Mouse (Mus musculus) lung, adult 18-20 months (tissue): Measurements from ENCODE around the gene Cnot8.
"Not testable (repeated sequence)": the region's sequence is repeated elsewhere in the genome, so short reads cannot be mapped to it uniquely, and the experiment has no call there.

Experiments
- DNase-seq, 2 experiments: peaks; one replicate each; pipeline ENCODE4 v3.0.0; 2022; ENCODE audit warnings: mixed read lengths in 2 of 2

Gene Cnot8

DNA sequence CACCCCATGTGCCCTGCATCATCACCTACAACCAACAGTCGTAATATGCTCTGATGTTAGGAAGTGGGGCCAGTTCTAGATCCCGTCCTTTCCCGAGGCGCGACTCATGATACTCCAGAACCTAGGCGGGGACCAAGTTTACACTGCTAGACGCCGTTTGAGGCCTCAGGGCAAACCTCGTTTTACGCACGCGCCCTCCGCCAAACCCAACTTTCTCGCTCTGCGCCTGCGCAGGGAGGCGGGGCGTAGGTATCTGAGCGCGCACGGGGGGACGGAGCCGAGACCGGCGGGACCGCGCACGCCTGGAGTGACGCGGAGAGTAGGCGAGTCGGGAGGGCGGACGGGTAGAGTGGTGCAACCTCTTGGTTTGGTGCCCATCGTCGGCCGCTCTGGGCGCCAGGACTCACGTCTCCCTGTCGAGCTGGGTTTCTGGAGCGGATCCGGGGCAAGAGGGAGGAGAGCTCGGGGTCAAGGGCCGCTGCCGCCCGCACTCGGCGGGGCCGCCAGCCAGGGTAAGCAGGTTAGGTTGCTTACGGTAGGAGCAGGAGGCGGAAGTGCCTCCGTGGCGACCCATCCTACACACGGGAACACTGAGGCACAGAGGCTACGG is at the start of gene Cnot8:
Cnot8 (plus strand) TSS at position 457 of the 610 bp plus-strand sequence.
- DNase-seq: peak; percentile 99

DNA sequence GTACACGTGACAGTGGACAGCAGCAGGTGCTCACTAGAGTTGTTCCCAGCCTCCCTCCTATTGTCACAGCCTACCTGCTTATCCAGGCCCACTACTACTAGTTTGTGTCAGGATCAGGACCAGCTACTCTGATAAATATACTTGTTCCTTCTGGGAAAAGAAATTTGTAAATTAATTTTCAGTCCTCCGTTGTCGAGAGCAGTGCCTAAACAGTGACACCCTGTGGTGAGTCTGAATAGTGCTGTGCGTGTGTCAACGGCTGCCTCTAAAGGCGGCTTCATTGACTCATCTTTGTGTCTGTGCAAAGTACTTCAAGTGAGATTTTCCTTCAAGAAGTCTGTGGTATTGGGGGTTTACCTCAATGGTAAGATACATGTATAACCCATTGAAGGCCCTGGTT is 46.5 kb upstream of the Cnot8 start:
- peak in 1 of 2 experiments; percentile 20 for DNase-seq

DNA sequence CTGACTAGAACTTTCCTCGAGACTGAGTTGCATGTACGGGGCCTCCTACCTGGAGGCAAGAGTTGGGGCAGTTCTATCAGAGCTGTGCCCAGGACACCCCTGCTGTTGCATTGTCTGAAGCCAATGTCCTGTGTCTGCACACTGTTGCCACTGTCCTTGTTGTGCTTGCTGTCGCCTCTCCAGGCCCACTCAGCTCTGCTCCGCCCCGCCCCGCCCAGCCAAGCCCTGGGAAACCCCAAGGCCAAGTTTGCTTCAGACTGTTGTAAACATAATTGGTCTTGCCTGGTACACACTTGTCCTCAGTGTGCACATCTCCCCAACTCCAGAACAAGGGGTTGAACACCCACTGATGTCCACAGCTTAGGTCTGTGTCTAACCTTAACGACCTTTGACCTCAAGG is 44.2 kb upstream of the Cnot8 start:
- DNase-seq: peak in 1 of 2 experiments; percentile 27

DNA sequence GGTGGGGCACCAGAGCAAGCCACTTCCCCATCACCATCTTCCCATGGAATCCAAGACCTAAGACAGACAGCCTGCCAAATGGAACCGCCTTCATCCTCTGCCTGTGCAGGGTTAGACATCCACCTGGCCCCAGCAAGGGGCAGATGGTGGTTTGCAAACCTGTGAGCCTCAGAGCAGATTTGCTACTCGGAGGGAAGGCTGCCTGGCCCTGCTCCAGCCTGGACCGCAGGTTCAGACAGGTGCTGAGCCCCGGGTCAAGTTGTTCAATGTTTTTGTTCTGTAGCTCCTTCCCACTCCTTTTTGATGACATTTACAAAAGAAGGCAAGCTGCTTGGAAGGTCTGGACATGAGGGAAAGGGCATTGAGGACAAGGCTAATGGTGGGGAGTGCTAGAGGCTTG is 42.7 kb upstream of the Cnot8 start:
- not testable (repeated sequence) for DNase-seq

DNA sequence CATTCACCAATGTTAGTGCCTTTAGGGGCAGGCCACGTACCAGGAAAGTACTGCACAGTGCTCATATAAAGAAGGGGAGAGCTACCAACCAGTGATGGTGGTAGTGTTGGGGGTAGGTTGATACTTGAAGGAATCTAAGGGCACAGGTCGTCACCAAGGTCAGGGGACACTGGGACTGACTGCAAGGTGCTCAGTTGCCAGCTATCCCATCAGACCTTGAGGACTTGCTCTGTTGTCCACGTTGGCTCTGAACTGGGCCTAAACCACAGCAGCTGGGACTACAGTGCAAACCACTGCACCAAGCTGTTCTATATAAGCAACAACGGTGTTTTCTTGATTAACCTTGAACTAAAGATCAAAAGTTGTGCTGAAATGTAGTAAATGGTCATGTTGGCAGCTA is 41.4 kb upstream of the Cnot8 start:
- no peak for DNase-seq

DNA sequence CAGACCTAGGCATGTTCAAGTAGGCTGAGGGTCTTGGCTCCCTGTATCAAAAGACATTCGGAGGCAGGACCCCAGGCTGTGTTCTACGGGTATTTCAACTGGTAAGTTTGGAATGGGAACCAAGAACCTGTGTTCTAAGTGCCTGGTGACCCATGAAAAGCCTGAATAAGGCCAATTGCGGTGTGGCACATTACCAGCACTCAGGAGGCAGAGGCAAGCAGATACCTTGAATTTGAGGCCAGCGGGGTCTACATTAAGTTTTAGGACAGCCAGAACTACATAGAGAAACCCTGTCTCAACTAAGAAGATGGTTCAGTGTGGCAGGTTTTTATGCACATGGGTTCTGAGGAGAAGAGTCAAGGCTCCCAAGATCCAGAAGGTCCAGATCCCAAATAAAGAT is 38.9 kb upstream of the Cnot8 start:
- no peak for DNase-seq

DNA sequence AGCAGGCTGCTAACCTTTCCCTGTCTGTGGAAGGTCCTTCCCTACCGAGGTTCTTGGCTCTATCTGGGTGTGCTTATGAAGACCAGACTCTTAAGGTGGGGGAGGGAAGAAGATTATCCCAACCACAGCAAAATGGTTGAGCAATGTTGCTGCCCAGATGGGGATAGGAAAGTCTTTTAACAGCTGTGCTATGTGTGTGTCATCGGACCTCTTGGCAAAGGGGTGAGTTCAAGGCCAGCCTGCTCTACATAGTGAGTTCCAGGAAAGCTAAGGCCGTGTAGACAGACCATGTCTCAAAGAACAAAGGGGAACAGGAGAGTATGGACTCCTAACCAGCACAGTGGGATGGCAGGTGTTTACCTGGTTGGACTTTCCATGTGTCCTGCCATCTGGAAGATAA is 31.0 kb upstream of the Cnot8 start:
- no peak for DNase-seq

DNA sequence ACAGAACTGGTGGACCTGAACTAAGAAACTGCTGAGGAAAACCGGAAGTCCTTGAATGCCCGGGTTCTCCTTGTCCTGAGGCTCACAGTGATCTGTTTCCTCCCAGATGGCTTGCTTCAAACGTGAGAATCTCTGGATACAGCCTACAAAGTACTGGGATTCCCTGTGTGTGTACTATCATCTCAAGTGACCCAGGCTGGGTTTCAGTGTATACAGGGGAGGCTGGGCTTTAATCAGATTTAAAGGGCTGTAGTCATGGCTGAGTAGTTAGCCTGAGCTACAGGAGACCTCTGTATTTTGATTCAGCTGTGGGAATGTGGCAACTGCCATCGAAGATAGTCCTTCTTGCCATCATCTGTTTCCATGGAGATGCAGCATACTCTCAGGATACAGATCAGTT is 26.7 kb upstream of the Cnot8 start:
- no peak for DNase-seq

DNA sequence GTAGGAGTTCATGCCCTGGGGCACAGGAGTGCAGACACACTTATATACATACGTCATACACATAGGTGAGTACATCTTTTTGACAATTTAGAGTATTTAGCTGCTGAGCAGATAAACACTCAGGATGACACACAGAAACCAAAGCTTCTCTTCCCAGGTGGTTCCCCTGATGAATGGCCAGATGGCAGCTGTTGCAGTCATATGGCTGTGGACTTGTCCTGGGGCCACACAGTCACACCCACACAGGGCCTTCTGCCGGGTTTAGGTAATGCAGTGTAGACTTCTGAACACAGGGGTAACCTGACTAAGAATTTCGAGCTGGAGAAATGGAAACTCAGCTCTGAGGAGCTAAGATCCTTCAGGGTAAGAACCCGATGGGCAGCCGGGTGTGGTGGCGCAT is 22.2 kb upstream of the Cnot8 start:
- DNase-seq: no peak

DNA sequence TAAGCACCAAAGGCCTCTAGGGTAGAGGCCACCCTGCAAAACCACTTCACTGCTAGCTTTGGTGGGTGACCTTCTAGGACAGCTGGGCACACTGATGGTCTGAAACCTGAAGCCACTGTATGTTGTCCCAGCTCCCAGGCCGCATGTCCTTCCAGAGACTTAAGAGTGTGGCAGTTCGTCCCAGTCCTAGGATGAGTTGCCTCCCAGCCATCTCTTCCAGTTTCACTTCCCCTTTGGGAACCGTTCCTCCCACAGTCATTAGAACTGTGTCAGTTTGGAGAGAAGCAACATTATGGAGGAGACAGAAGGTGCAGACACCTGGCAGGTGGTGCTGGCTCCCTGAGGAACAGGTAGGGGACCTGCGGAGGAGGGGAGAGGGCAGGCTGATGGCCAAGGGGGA is 11.4 kb upstream of the Cnot8 start:
- DNase-seq: peak; percentile 12 to 20

DNA sequence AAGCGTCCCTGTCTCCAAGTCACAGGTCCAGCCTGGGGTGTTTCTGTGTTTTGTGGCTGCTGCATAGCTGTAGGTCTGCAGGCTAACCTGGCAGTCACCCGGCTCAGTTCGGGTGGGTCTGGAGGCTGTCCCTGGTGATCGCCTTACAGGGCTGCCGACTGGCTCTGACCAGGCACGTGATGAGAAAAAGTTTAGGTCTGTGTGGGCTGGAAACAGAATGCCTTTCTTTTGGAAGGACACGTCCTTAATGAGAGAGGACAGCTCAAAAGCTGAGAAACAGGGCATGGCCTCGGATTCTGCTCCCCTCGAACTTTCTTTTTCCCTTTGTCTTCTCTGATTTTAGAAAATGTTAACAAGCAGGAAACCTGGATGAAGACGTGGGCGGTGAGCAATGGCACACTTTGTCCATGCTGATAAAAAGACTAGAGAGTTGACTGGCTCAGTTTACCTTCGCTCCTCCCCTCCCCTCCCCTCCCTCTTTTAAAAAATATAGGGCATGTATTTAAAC is 10.9 kb upstream of the Cnot8 start, which contains the start of gene Gm12248:
Gm12248 (minus strand) TSS at position 114 of the 508 bp plus-strand sequence.
- peak; percentile 43 to 50 for DNase-seq

DNA sequence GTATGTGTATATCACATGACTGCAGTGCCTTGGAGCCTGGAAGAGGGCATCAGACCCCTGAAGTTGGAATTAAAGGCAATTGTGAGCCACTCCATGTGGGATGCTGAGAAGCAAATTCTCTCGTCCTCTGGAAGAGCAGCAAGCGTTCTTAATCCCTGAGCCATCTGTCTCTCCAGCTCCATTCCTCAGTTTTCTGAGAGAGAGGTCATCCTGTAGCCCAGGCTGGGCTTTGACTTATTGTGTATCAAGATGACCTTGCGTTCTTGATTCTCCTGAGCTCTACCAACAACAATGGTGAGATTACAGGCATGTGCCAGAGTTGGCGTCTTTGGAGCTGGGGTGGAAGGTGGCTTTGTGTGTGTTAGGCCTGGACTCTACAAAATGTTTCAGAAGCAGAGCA is 9.2 kb upstream of the Cnot8 start:
- no peak for DNase-seq

DNA sequence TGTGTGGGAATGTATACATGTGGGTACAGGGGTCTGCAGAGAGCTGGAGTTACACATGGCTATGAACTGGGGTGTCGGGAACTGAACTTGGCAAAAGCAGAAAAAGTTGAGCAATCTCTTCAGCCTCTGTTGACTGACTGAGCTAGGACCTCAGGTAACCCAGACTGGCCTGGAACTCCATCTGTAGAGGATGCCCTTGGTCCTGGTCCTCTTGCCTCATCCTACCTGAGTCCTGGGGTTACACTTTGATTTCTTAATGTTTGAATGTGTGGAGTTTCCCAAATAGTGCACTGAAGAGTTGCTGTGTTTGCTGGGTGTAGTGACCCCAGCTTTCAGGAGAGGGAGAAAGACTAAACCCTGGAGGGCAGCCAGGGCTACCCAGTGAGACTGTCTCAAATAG is 8.4 kb upstream of the Cnot8 start:
- no peak for DNase-seq

DNA sequence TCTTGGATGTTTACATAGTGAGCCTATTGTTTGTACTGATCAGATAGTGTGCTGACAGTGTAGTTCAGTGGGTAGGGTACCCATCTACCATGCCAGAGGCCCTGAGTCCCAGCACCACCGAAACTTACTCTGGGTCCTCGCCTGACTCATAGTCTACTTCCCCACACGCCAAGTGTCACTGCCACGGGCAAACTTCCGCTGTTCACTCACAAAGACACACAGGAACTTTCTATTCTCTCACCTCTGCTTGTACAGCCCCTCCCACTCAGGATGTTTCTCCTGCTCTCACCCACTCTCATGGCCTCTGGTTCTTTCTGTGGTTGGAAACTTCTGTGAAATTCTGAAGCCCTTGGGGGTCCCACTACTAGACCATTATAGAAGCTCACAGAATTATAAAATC is 7.8 kb upstream of the Cnot8 start:
- peak in 1 of 2 experiments; percentile 14 for DNase-seq

DNA sequence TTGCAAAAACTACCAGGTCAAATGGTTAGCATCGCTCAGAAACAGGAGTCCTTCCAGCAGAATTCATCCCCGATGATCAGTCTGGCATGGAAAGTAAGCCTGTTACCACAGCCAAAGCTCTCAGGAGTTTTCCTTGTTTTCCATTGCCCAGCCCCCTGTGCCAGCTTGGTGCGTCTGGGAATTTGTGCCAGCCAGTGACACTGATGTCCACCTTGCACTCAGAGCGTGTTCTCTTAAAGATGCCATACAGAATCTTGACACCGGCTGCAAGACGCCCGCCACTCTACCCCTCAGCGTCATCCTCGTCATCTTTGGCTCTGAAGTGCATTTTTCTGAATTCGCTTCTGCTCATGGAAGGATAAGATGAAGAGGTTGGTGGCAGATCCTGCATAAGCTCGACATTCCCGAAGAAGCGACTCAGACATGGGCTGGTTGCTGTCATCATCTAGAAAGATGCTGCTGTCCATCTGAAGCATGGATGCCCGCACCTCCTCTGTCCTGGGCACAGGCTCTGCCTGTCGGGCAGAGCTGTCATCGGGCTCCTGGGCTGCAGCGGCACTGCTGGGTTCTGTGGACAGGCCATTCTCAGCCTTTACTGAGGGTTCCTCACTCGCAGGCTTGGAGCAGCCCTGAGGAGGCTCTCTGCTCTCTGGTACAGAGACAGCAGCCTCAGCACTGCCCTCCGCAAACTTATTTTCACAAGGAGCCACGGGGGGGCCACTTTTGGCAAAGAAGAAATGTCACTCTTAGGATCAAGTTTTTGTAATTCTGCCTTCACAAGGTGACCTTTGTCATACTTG is 6.9 kb upstream of the Cnot8 start:
- no peak for DNase-seq

DNA sequence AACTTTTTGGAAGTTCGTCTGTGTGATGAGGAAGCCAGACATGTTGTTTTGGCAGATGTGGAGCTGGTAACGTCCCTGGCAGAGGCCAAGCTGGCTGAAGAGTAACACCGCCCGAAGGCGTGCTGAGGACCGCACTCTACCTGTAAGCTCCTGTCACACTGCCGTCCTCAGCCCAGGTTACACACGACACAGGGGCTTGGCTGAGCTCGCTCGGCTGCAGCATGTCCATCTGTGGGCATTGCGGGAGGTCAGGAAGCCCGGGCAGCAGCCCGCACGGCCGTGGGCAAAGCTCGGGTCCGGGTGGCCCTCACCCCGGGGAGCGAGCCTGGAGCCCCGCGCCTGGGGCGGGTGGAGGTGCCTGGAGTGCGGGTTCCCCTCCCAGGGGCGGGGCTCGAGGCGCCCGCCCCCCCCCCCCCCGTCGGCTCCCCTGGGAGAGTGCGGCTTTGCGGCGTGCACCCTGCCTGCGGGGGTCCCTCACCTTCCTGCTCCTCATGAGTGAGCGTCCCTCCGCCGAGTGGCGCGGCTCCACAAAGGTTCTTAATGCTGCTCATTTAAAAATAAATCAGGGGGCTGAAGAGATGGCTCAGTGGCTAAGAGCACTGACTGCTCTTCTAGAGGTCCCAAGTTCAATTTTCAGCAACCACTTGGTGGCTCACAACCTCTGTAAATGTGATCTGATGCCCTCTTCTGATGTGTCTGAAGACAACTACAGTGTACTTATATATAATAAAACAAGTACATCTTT is 6.2 kb upstream of the Cnot8 start:
- DNase-seq: peak; percentile 15 to 18

DNA sequence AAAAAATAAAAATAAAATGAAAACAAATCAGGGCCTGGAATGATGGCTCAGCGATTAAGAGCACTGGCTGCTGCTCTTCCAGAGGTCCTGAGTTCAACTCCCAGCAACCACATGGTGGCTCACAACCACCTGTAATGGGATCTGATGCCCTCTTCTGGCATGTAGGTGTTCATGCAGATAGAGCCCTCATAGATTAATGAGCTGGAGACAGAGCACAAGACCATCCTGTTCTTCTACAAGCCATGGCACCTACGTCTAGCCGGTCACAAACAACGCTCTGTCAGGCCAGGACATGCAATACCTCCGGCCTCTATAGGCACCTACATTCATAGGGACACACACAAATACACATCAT is 5.6 kb upstream of the Cnot8 start:
- DNase-seq: peak in 1 of 2 experiments; percentile 5

DNA sequence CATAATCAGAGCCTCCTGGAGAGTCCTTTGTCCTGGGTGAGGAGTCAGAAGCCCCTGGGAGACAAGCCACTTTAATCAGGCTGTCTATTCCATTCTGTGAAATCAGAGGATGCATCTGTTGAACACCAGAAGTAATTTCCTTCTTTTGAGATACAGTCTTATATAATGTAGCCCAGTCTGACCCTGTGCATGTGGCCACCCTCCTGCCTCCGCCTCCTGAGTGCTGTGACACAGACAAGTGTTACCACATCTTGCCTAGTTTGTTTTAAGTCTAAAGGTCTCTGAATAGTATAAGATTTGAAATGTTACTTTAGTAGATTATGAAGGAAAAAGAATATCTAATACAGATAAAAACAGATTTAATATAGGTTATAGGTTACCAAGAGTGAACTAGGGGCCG is 3.9 kb upstream of the Cnot8 start:
- DNase-seq: no peak

DNA sequence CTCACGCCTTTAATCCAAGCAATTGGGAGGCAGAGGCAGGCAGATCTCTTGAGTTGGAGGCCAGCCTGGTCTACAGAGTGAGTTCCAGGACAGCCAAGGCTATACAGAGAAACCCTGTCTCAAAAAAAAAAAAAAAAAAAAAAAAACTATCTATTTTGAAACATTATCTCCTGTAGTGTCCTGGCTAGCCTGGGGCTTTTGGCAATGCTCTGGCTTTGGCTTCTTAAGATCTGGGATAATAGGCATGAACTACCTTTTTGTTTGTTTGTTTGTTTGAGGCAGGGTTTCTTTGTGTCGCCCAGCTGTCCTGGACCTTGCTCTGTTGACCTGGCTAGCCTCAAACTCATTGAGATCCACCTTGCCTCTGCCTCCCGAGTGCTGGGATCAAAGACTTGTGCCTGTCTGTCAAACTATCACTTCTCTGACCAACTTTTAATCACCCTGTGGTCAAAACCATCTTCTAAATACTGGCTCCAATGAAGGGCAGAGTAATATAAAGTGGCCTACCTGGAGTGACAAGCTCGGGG is 2.7 kb upstream of the Cnot8 start:
- DNase-seq: no peak

DNA sequence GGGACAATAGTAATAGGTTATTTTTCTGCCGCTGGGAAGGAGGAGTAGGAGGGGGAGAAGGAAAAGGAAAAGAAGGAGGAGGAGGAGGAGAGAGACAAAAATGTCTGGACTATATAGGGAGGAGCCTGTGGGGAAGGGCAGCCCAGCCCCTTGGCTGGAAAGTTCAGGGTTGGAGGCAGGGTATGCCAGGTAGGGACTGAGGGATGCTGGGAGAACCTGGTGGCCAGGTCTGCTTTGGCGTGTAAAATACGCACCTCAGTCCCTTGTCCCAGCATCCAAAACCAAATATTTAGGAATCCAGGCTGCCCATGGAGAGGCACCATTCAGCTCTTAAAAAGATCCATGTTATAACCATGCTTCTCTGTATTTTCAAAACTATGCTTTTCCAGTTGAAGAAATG is 1.8 kb upstream of the Cnot8 start:
- DNase-seq: no peak

DNA sequence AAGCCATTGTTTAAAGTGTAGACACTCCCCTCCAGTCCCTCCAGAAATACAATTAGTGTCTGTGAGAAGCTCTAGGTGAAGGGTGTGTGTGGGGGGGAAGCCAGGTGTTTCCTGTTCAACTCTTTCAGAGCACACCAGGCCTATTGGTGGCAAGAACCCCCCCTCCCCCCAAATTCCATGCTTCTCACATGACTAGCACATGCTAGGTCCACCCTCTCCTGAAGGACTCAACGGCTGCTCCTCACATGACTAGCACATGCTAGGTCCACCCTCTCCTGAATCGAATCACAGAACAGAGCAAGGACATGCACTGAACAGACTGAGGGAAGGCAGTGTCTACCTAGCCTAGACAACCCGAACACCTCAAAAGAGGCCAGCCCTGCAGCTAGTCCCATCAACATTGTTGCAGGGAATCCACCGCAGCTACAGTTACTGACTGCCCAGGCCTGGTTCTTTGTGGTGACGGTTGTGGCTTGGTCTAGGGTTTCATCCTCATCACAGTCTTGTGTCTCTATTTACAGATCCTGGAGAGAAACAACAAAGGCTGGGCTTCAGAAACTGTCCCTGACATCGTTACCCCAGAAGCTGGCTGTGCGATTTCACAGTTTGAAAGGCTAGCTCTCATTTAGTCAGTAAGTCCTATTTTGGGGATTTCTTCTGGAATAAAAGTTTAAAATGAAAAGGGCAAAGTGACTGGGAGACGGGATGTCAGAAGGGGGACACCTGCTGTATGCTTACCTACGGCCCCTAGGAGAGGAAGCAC is 1.2 kb upstream of the Cnot8 start:
- DNase-seq: no peak

DNA sequence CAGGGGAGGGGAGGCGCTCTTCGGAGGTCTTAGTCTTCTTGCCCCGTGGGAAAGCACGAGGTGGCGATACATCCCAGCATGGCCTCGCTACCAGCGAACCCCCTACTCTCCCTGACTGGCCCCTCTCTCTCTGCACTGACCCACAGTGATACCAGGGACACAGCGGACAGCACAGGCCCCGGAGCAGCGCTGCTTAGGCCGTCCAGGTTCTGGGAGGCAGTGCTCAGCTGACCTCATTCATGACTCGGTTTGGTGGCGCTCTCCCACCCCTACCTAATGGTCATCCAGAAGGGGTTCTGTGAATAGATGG is 654 bp upstream of the Cnot8 start:
- no peak for DNase-seq

DNA sequence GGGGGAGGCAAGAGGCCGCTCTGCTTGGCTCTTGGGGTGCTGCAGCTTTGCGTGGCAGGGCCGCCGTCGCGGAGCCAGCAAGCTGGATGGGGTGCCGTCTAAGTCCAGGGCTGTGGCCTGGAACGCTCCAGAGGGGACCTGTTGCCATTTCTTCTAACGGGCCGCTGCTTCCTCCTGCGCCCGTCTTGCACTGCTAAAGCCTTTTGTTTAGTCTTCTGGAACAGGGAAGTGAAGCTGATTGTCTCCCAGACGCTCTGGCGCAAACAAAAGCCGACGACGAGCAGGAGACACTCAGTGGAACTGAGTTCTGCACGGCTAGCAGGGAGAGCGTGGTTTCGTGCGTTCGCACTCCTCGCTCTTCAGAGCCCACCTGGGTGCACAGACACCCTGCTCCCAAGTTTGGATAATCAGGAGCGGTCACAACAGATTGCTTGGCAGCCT is 418 bp downstream of the Cnot8 start:
- DNase-seq: peak; percentile 60 to 61
